Comparison of ENCODE assay signal across 8 mouse cellular contexts in the genomic region with DNA sequence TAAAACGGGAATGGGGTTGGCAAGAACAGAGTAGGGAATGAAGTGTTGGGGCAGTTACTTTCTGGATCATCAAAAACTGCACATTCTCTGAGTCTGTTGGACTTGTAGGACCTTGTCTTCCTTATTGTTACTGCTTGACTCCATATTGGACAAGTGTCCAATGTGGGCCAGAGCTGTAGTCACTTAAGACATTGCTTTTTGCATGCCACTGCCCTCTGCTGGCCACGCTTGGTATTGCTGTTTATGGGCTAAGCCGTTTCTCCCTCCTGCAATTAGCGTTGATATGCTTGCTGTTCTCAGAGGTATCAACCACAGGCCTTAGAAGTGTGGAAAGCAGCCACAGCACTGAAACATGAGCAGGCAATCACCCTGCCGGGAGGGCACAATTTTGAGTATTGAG.
DNase-seq lines count a peak whose midpoint lies in the region; ATAC-seq lines count a peak whose summit lies in the region.

No protein-coding gene starts in this region.

- DNase-seq in heart, adult 11 months: peak; percentile 93
- peak; percentile 56 for DNase-seq in cerebellum, adult 9-11 months
- peak; percentile 82 for DNase-seq in gastrocnemius, adult 18-20 months (ENCODE audit: low spot score)
- peak; percentile 84 for DNase-seq in kidney, adult 18-20 months
- DNase-seq in left cerebral cortex, postnatal 4 days: peak; percentile 80
- DNase-seq in monocyte, adult 2 months (ENCODE audit: low read depth in 1 of 2, low spot score in 2 of 2): peak; percentile 17 to 67
- DNase-seq in spleen, postnatal 36 days (ENCODE audit: low spot score in 2 of 2): peak; percentile 48 to 60

- H3K4me2 ChIP-seq in heart, embryonic 11.5 days: no peak overlapping the region

- H3K27me3 ChIP-seq in heart, embryonic 11.5 days (ENCODE audit: control insufficient read depth, insufficient read depth, low read length): no peaks in the 10 kb centered on the region

- H3K9me3 ChIP-seq in heart, embryonic 11.5 days (replicated peaks; ENCODE audit: control insufficient read depth, low read length): no peaks in the 10 kb centered on the region

- 34% methylated on average over 5 of the region's 5 CpGs for WGBS in heart, embryonic 11.5 days (ENCODE audit: insufficient replicate concordance)

- no peak overlapping the region for H3K4me3 ChIP-seq in heart, embryonic 11.5 days (ENCODE audit: low read depth, low read length)

- H3K9ac ChIP-seq in heart, embryonic 11.5 days (ENCODE audit: low read depth, low read length): no peak overlapping the region

- no peaks in the 10 kb centered on the region for H3K36me3 ChIP-seq in heart, embryonic 11.5 days (ENCODE audit: control insufficient read depth, insufficient read depth, low read length)

- no peak for ATAC-seq in heart, embryonic 11.5 days (replicated peaks; ENCODE audit: insufficient number of reproducible peaks, low FRiP score, low TSS enrichment)

- intact Hi-C loops in left cerebral cortex, postnatal 4 days (cut with DNase I): no loop called here

- peaks cover 6% of the 10 kb centered on the region for H3K4me1 ChIP-seq in heart, embryonic 11.5 days (ENCODE audit: control insufficient read depth, insufficient read depth, low read length)

- no peak overlapping the region for H3K27ac ChIP-seq in heart, embryonic 11.5 days (ENCODE audit: low read depth, low read length)

Comparison
In these comparisons a context has a peak if more than half of its experiments do, and no peak if none do; other contexts are left out.
1. DNase-seq: peak in every context shown above with its lines; median percentile 93 in heart, adult 11 months; 84 in kidney, adult 18-20 months; 82 in gastrocnemius, adult 18-20 months; 80 in left cerebral cortex, postnatal 4 days; 56 in cerebellum, adult 9-11 months; 54 in spleen, postnatal 36 days; 42 in monocyte, adult 2 months.